Mouse (Mus musculus) effector memory CD4-positive, alpha-beta T cell, adult 5 months (primary cell): ENCODE results near the gene Csf1. TPM values are rescaled to one million over a fixed set of nuclear protein-coding genes. Genes with fewer than 3 reads are reported as not detected.

ENCODE experiments used
- polyA plus RNA-seq: library from polyadenylated mRNA; unstranded; fragments of 100-300 nt; shearing (Covaris generic); gene quantifications from one replicate; pipeline ENCODE4 v1.2.1, GENCODE M21; 2017

Csf1 gene
- 3.3 TPM for polyA plus RNA-seq

GRCm38 (mm10) chr3:107759929-107760581, at the start of gene Csf1:
Csf1 (minus strand) TSS chr3:107760469.

GRCm38 (mm10) chr3:107695948-107696881, 64.1 kb downstream of the Csf1 start, which contains the start of gene Ahcyl1:
Ahcyl1 (minus strand) TSS chr3:107696560.

Other genes starting within 250 kb of the Csf1 start
- not detected for gene Slc6a17, start 242.5 kb downstream of the Csf1 start, polyA plus RNA-seq
- gene Ubl4b, start 205.4 kb downstream of the Csf1 start, polyA plus RNA-seq, result not detected
- not detected for gene Alx3, start 165.4 kb downstream of the Csf1 start, polyA plus RNA-seq
- not detected for gene Gm10961, start 129.1 kb downstream of the Csf1 start, polyA plus RNA-seq
- gene Strip1, start 128.8 kb downstream of the Csf1 start, polyA plus RNA-seq, result 49.6 TPM
- 75.2 TPM for gene Ahcyl1, start 63.9 kb downstream of the Csf1 start, polyA plus RNA-seq
- not detected for gene Eps8l3, start 116.8 kb upstream of the Csf1 start, polyA plus RNA-seq
- gene Gstm5, start 135.4 kb upstream of the Csf1 start, polyA plus RNA-seq, result 0.95 TPM
- gene Gstm7, start 171.3 kb upstream of the Csf1 start, polyA plus RNA-seq, result not detected
- gene Gstm6, start 183.3 kb upstream of the Csf1 start, polyA plus RNA-seq, result not detected
- not detected for gene Gstm3, start 208.8 kb upstream of the Csf1 start, polyA plus RNA-seq
- not detected for gene Gstm2, start 226.0 kb upstream of the Csf1 start, polyA plus RNA-seq